Mouse (Mus musculus): ENCODE results near the gene Dcaf1. TPM values are rescaled to one million over a fixed set of nuclear protein-coding genes. Genes with fewer than 3 reads are reported as not detected.

Dcaf1 gene
- polyA plus RNA-seq, 1 experiment from 2014 or later, result 19.7 TPM

- H3K27ac ChIP-seq, result peak within 1 kb of the TSS; percentile 94
- H3K27me3 ChIP-seq, result no peaks in the 10 kb centered on the region
- ATAC-seq, result peak; percentile 99
- H3K9me3 ChIP-seq, result no peaks in the 10 kb centered on the region
- under 1% methylated on average over 59 of the region's 59 CpGs for WGBS
- peaks cover 50% of the 10 kb centered on the region for H3K4me1 ChIP-seq (replicated peaks)
- H3K36me3 ChIP-seq, result peaks cover 49% of the 10 kb centered on the region
- peak within 1 kb of the TSS; percentile 98 for H3K9ac ChIP-seq (replicated peaks)
- peak within 1 kb of the TSS; percentile 87 for H3K4me2 ChIP-seq (replicated peaks)
- H3K4me3 ChIP-seq (replicated peaks), result peak within 1 kb of the TSS; percentile 95
Observed at GRCm38 (mm10) chr9:106891829-106892551, 70.3 kb downstream of the Dcaf1 start, which contains the start of gene Manf. TSS of gene Manf (minus strand) at chr9:106891979.

GRCm38 (mm10) chr9:106892552-106892875 is 70.8 kb downstream of the Dcaf1 start:
- Histone ChIP-seq H3K9me3 (no peaks in the 10 kb centered on the region), H3K4me3 (replicated peaks) (peak overlapping the region; percentile 95), H3K9ac (replicated peaks) (peak overlapping the region; percentile 80), H3K27me3 (no peaks in the 10 kb centered on the region), H3K4me2 (replicated peaks) (peak overlapping the region; percentile 87), H3K36me3 (peaks cover 54% of the 10 kb centered on the region), H3K27ac (peak overlapping the region; percentile 94), H3K4me1 (replicated peaks) (peaks cover 47% of the 10 kb centered on the region)
- no peak for ATAC-seq
- WGBS, result 1% methylated on average over 9 of the region's 9 CpGs

- Histone ChIP-seq H3K27me3 (no peaks in the 10 kb centered on the region), H3K9me3 (no peaks in the 10 kb centered on the region), H3K4me2 (replicated peaks) (peak overlapping the region; percentile 32), H3K36me3 (peaks cover 51% of the 10 kb centered on the region), H3K27ac (no peak overlapping the region), H3K9ac (replicated peaks) (peak overlapping the region; percentile 46), H3K4me1 (replicated peaks) (peaks cover 39% of the 10 kb centered on the region), H3K4me3 (replicated peaks) (no peak overlapping the region)
- 45% methylated on average over 3 of the region's 3 CpGs for WGBS
- ATAC-seq, result no peak
Observed at GRCm38 (mm10) chr9:106893327-106893726, 71.7 kb downstream of the Dcaf1 start.

GRCm38 (mm10) chr9:106898901-106899300 is 77.2 kb downstream of the Dcaf1 start:
- H3K4me2 ChIP-seq (replicated peaks), result no peak overlapping the region
- H3K9ac ChIP-seq (replicated peaks), result no peak overlapping the region
- H3K27me3 ChIP-seq, result no peaks in the 10 kb centered on the region
- no peaks in the 10 kb centered on the region for H3K9me3 ChIP-seq
- peaks cover 65% of the 10 kb centered on the region for H3K36me3 ChIP-seq
- H3K27ac ChIP-seq, result no peak overlapping the region
- H3K4me3 ChIP-seq (replicated peaks), result no peak overlapping the region
- WGBS, result 88% methylated on average over 1 of the region's 1 CpGs
- no peak for ATAC-seq
- H3K4me1 ChIP-seq (replicated peaks), result no peaks in the 10 kb centered on the region

DNA sequence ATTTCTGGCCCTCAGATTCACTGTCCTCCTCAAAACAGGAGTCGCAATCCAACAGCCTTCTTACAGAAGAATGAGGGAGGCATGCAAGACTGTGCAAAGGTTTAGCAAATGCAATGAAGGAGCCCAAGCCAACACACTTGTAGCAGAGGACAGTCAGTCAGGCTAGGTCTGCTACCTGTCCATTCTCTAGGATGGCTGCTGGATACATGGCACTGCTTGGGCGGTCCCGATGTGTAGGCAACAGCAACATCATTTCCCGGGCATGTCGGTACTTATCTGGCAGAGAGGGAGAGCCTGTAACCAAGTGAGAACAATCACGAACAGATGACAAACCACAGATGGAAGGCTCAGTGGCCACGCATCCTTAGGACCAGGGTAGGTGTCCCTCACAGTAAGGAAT is 79.9 kb downstream of the Dcaf1 start:
- no peak for ATAC-seq
- 95% methylated on average over 7 of the region's 7 CpGs for WGBS
- no peaks in the 10 kb centered on the region for H3K4me1 ChIP-seq (replicated peaks)
- H3K9ac ChIP-seq (replicated peaks), result no peak overlapping the region
- H3K4me3 ChIP-seq (replicated peaks), result no peak overlapping the region
- no peaks in the 10 kb centered on the region for H3K27me3 ChIP-seq
- no peak overlapping the region for H3K4me2 ChIP-seq (replicated peaks)
- H3K36me3 ChIP-seq, result peaks cover 52% of the 10 kb centered on the region
- no peak overlapping the region for H3K27ac ChIP-seq
- no peaks in the 10 kb centered on the region for H3K9me3 ChIP-seq

DNA sequence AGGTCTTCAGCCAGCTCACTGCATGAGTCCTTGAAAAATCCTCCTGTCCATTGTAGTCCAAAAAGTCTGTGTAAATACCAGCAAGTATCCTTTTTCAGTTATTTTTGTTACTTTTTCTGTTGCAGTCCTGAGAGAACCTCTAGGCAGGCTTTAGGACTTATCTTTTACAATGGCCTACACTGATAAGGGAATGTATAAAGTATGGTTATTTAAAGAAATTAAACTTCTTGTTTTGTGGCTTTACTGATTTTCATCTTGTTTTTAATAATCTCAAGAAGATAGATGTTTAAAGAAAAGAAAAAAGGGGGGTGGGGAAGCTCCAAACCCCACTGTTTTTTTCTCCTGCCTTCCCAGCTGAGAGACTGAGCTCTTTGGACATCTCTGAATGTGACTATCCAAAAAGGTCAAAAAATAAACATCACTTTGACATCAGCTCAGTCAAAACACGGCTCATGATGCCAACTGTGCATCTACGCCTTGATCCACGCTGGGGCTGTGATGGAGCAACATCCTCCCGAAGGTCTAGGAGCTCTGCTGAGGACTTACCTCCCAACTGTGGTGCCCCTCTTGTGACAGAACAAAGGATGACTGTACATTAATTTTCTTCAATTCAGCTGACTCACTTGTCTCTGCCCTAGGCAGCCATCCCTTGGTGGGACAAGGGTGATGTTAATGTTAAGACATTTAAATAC is 81.6 kb downstream of the Dcaf1 start:
- H3K9me3 ChIP-seq, result no peaks in the 10 kb centered on the region
- no peak overlapping the region for H3K27ac ChIP-seq
- peaks cover 54% of the 10 kb centered on the region for H3K36me3 ChIP-seq
- ATAC-seq, result no peak
- H3K4me1 ChIP-seq (replicated peaks), result no peaks in the 10 kb centered on the region
- no peaks in the 10 kb centered on the region for H3K27me3 ChIP-seq
- WGBS, result 74% methylated on average over 4 of the region's 4 CpGs
- H3K4me2 ChIP-seq (replicated peaks), result no peak overlapping the region
- no peak overlapping the region for H3K9ac ChIP-seq (replicated peaks)
- no peak overlapping the region for H3K4me3 ChIP-seq (replicated peaks)

DNA sequence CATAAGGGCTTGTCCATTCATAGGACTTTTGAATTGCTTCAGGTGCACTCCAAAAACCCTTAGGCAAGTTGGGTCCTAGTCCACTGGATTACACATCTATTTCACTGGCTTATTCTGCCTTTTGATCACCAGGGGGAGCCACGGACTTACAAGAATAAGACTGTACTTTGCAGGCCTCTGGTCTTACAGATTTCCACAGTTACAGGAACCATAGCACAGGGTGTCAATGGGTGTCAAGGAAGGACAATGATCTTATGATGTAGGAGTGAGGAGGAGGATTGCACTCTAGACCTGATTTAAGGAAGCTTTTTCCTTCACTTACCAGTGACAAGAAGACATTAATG is 82.1 kb downstream of the Dcaf1 start:
- H3K27me3 ChIP-seq, result no peaks in the 10 kb centered on the region
- H3K9ac ChIP-seq (replicated peaks), result no peak overlapping the region
- WGBS, result 20% methylated on average over 1 of the region's 1 CpGs
- H3K36me3 ChIP-seq, result peaks cover 50% of the 10 kb centered on the region
- no peaks in the 10 kb centered on the region for H3K4me1 ChIP-seq (replicated peaks)
- no peak overlapping the region for H3K27ac ChIP-seq
- H3K9me3 ChIP-seq, result no peaks in the 10 kb centered on the region
- no peak overlapping the region for H3K4me2 ChIP-seq (replicated peaks)
- ATAC-seq, result peak; percentile 55; the same call in 1 of the 2 replicates
- H3K4me3 ChIP-seq (replicated peaks), result no peak overlapping the region

DNA sequence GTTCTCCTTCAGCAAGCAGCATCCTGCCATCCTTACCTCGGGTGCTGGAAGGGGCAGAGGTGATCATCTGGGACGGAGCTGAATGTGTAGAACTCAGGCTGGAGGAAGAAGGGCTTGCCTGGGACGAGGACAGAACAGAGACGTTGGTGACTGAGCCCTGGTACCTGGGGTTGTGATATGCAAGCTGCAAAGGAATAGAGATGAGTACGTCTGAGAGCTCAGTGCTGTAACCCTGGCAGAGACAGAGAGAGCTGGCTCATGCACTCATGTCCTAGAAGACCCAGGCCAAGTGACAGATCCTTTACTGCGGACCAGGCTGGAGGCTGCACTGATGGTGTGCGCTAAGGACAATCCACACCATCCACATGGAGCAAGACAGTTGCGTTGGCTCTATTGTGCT is 84.9 kb downstream of the Dcaf1 start:
- Histone ChIP-seq H3K9me3 (no peaks in the 10 kb centered on the region), H3K27me3 (no peaks in the 10 kb centered on the region), H3K27ac (no peak overlapping the region), H3K4me2 (replicated peaks) (no peak overlapping the region), H3K9ac (replicated peaks) (no peak overlapping the region), H3K36me3 (peaks cover 38% of the 10 kb centered on the region), H3K4me1 (replicated peaks) (no peaks in the 10 kb centered on the region), H3K4me3 (replicated peaks) (no peak overlapping the region)
- no peak for ATAC-seq
- WGBS, result 90% methylated on average over 8 of the region's 8 CpGs

GRCm38 (mm10) chr9:106908174-106908573 is 86.5 kb downstream of the Dcaf1 start:
- Histone ChIP-seq H3K9me3 (no peaks in the 10 kb centered on the region), H3K9ac (replicated peaks) (no peak overlapping the region), H3K27ac (no peak overlapping the region), H3K4me1 (replicated peaks) (no peaks in the 10 kb centered on the region), H3K36me3 (peaks cover 38% of the 10 kb centered on the region), H3K4me3 (replicated peaks) (no peak overlapping the region), H3K4me2 (replicated peaks) (no peak overlapping the region), H3K27me3 (no peaks in the 10 kb centered on the region)
- ATAC-seq, result no peak
- WGBS, result 80% methylated on average over 3 of the region's 3 CpGs

DNA sequence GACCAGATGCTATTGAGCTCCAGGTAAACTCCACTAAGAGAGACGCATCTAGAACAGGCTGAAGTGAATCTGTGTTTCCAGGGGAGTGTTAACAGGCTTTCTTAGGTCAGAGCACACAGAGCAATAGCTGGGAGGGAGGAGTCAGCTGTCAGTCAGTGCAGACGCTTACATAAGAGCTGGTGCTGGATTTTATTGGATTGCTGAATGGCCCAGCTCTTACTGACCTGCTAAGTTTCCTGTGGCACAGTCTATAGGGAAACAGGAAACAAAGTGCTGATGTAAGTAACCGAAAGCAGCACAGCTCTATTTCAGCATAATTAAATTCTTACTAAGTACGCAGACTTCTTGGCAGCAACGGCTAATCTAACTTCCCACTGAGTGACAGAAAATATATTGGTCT is 87.0 kb downstream of the Dcaf1 start:
- Histone ChIP-seq H3K36me3 (peaks cover 38% of the 10 kb centered on the region), H3K27ac (no peak overlapping the region), H3K9ac (replicated peaks) (no peak overlapping the region), H3K9me3 (no peaks in the 10 kb centered on the region), H3K4me3 (replicated peaks) (no peak overlapping the region), H3K4me2 (replicated peaks) (no peak overlapping the region), H3K4me1 (replicated peaks) (no peaks in the 10 kb centered on the region), H3K27me3 (no peaks in the 10 kb centered on the region)
- no peak for ATAC-seq
- 60% methylated on average over 5 of the region's 5 CpGs for WGBS

- 89% methylated on average over 1 of the region's 1 CpGs for WGBS
- Histone ChIP-seq H3K27ac (no peak overlapping the region), H3K4me3 (replicated peaks) (no peak overlapping the region), H3K4me1 (replicated peaks) (no peaks in the 10 kb centered on the region), H3K27me3 (no peaks in the 10 kb centered on the region), H3K4me2 (replicated peaks) (no peak overlapping the region), H3K36me3 (peaks cover 35% of the 10 kb centered on the region), H3K9ac (replicated peaks) (no peak overlapping the region), H3K9me3 (no peaks in the 10 kb centered on the region)
- ATAC-seq, result no peak
Observed at GRCm38 (mm10) chr9:106911624-106912023, 90.0 kb downstream of the Dcaf1 start.

DNA sequence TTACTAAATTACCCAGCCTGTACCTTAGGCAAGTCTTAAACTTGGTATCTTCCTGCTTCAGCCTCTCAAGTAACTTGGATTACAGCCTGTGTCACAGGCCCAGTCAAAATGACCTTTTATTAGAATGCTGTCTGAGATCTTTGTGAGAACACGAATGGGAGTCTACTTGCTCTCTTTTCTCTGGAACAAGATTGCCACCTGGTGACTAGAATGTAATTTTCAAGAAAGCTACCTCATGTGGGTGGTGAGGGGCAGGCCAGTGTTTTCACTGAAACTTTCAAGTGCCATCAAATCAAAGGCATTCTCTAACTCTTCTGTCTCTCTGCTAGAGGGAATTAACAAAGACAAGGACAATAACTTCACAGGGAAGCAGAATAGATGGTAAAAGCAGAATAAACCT is 92.1 kb downstream of the Dcaf1 start:
- no peaks in the 10 kb centered on the region for H3K27me3 ChIP-seq
- H3K4me3 ChIP-seq (replicated peaks), result no peak overlapping the region
- ATAC-seq, result no peak

More for the DNA sequence above, 92.1 kb downstream of the Dcaf1 start:
- WGBS, result 25% methylated on average over 1 of the region's 1 CpGs
- Histone ChIP-seq H3K9ac (replicated peaks) (no peak overlapping the region), H3K36me3 (peaks cover 21% of the 10 kb centered on the region), H3K4me1 (replicated peaks) (no peaks in the 10 kb centered on the region), H3K27ac (no peak overlapping the region), H3K4me2 (replicated peaks) (no peak overlapping the region), H3K9me3 (no peaks in the 10 kb centered on the region)

Measured in midbrain, embryonic 13.5 days (tissue).